Mouse (Mus musculus) stomach, adult 2 months (tissue): ENCODE data around the gene Slc44a2. TPM values are rescaled to one million over a fixed set of nuclear protein-coding genes. Genes with fewer than 3 reads are reported as not detected.

ENCODE experiments used
- polyA plus RNA-seq: library from polyadenylated mRNA; depleted of rRNA; stranded (reverse); fragments of >200 nt; gene quantifications from 2 replicates; pipeline ENCODE4 v1.2.3, GENCODE M21; 2012; rRNA removed

Slc44a2 gene
- 33.9 and 44.4 TPM in 2 replicates for polyA plus RNA-seq

GRCm38 (mm10) chr9:21320619-21321512 lies at the start of gene Slc44a2:
TSS of gene Slc44a2 (plus strand) at chr9:21320698.

GRCm38 (mm10) chr9:21287571-21288402 lies 32.7 kb upstream of the Slc44a2 start, which contains the start of gene Kri1:
TSS of gene Kri1 (minus strand) at chr9:21287969.

GRCm38 (mm10) chr9:21291022-21291787 lies 29.3 kb upstream of the Slc44a2 start, which contains the start of gene Cdkn2d:
TSS of gene Cdkn2d (minus strand) at chr9:21291407.

GRCm38 (mm10) chr9:21312134-21312533 lies 8.4 kb upstream of the Slc44a2 start, which contains the start of gene Ap1m2:
TSS of gene Ap1m2 (minus strand) at chr9:21312337.

GRCm38 (mm10) chr9:21367357-21368111 lies 47.0 kb downstream of the Slc44a2 start, which contains the start of gene Ilf3:
TSS of gene Ilf3 (plus strand) at chr9:21367871.

Other genes starting within 250 kb of the Slc44a2 start
- gene Gm49373, start 247.6 kb upstream of the Slc44a2 start, polyA plus RNA-seq: 0.09 TPM in 1 of 2 replicates, not detected in the other
- gene Fdx1l, start 247.1 kb upstream of the Slc44a2 start, polyA plus RNA-seq: 22.8 and 51.6 TPM in 2 replicates
- 6.2 and 11.8 TPM in 2 replicates for gene Gm38431, start 228.7 kb upstream of the Slc44a2 start, polyA plus RNA-seq
- 31.9 and 36.1 TPM in 2 replicates for gene Raver1, start 228.7 kb upstream of the Slc44a2 start, polyA plus RNA-seq
- gene Tyk2, start 189.5 kb upstream of the Slc44a2 start, polyA plus RNA-seq: 12.0 and 13.6 TPM in 2 replicates
- 19.9 and 23.4 TPM in 2 replicates for gene Cdc37, start 170.7 kb upstream of the Slc44a2 start, polyA plus RNA-seq
- gene Pde4a, start 155.0 kb upstream of the Slc44a2 start, polyA plus RNA-seq: 4.6 and 5.4 TPM in 2 replicates
- gene Keap1, start 81.3 kb upstream of the Slc44a2 start, polyA plus RNA-seq: 42.1 and 51.8 TPM in 2 replicates
- gene S1pr5, start 72.3 kb upstream of the Slc44a2 start, polyA plus RNA-seq: 9.1 and 21.3 TPM in 2 replicates
- 33.3 and 62.7 TPM in 2 replicates for gene Atg4d, start 55.4 kb upstream of the Slc44a2 start, polyA plus RNA-seq
- 7.5 and 7.9 TPM in 2 replicates for gene Kri1, start 32.7 kb upstream of the Slc44a2 start, polyA plus RNA-seq
- 12.6 and 18.9 TPM in 2 replicates for gene Cdkn2d, start 29.3 kb upstream of the Slc44a2 start, polyA plus RNA-seq
- gene Ap1m2, start 8.4 kb upstream of the Slc44a2 start, polyA plus RNA-seq: 30.6 and 32.9 TPM in 2 replicates
- gene Ilf3, start 47.2 kb downstream of the Slc44a2 start, polyA plus RNA-seq: 12.5 and 13.0 TPM in 2 replicates
- gene Qtrt1, start 91.1 kb downstream of the Slc44a2 start, polyA plus RNA-seq: 20.1 and 21.8 TPM in 2 replicates
- 188 and 243 TPM in 2 replicates for gene Dnm2, start 104.2 kb downstream of the Slc44a2 start, polyA plus RNA-seq
- gene Tmed1, start 189.6 kb downstream of the Slc44a2 start, polyA plus RNA-seq: 8.8 and 13.1 TPM in 2 replicates
- gene AB124611, start 205.5 kb downstream of the Slc44a2 start, polyA plus RNA-seq: 2.5 and 2.6 TPM in 2 replicates
- 32.1 and 34.8 TPM in 2 replicates for gene Carm1, start 226.2 kb downstream of the Slc44a2 start, polyA plus RNA-seq